Mouse (Mus musculus): ENCODE results near the gene Ovol1.

DNA sequence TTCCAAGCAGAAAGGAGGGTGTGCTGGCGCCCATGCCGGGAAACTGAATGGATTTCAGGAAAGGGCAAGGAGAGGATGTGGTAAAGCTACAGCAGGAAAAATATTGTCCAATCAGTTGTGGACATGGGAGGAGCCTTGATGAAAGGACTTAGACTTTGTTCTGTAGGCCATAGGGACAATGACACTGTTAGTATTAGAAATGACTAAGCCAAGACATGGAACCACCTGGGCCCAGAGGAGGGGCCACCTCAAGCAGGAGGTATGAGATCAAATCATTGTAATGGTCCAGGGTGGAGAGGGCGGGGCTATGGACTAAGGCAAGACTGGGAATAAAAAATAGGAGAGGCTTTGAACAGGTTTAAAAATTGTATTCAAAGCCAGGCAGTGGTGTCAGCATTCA lies 41.7 kb downstream of the Ovol1 start:
- no peak for TF ChIP-seq CTCF (IDR thresholded peaks at IDR 0.05; ENCODE audit: control insufficient read depth, insufficient read depth, insufficient read length)
- TF ChIP-seq CEBPB (IDR thresholded peaks at IDR 0.05; ENCODE audit: low read depth) = no peak
- TF ChIP-seq MAX (IDR thresholded peaks at IDR 0.05) = no peak
- no peak for TF ChIP-seq USF1 (IDR thresholded peaks at IDR 0.05; ENCODE audit: low read depth)
- no peak for TF ChIP-seq MYOG (IDR thresholded peaks at IDR 0.05; ENCODE audit: control insufficient read depth, extremely low read depth, insufficient read length)

Data from C2C12 (cell line).